Mouse (Mus musculus) forebrain, embryonic 14.5 days (tissue): ENCODE results near the gene Rap1b. TPM values are rescaled to one million over a fixed set of nuclear protein-coding genes. Genes with fewer than 3 reads are reported as not detected.

ENCODE experiments used
- ATAC-seq: fragments of 200-750 bp; cut with Nextera tagmentation; 2 replicates; pipeline ENCODE4 v1.8.0; 2017; ENCODE audit warnings: mild to moderate bottlenecking, moderate library complexity
- DNase-seq: peaks from one replicate; pipeline ENCODE4 v3.0.0-alpha.2; 2015; ENCODE audit warnings: low spot score
- H3K27ac ChIP-seq: fragments of 300-500 bp; sonication (generic); 2 replicates; pipeline ENCODE4 v1.5.1; 2014; ENCODE audit warnings: low read depth, mild to moderate bottlenecking, control low read depth, low read length, moderate library complexity
- H3K27me3 ChIP-seq: fragments of 300-500 bp; sonication (generic); replicated peaks from 2 replicates; pipeline ENCODE4 v1.6.1; 2014; ENCODE audit warnings: low read length, control low read depth, mixed read lengths; ENCODE audit not compliant: control insufficient read depth, insufficient read depth
- H3K36me3 ChIP-seq: fragments of 300-500 bp; sonication (generic); 2 replicates; pipeline ENCODE4 v1.6.1; 2014; ENCODE audit warnings: low read length, control low read depth; ENCODE audit not compliant: control insufficient read depth, insufficient read depth
- H3K4me1 ChIP-seq: fragments of 300-500 bp; sonication (generic); 2 replicates; pipeline ENCODE4 v1.6.1; 2014; ENCODE audit warnings: antibody characterized with exemption, low read length, control low read depth; ENCODE audit not compliant: control insufficient read depth, insufficient read depth
- H3K4me2 ChIP-seq: fragments of 300-500 bp; sonication (generic); 2 replicates; pipeline ENCODE4 v1.6.1; 2014; ENCODE audit warnings: mild to moderate bottlenecking, control low read depth, low read length
- H3K4me3 ChIP-seq: fragments of 300-500 bp; sonication (generic); 2 replicates; pipeline ENCODE4 v1.5.1; 2014; ENCODE audit warnings: low read depth, low read length, control low read depth
- H3K9ac ChIP-seq: fragments of 300-500 bp; sonication (generic); 2 replicates; pipeline ENCODE4 v1.6.1; 2014; ENCODE audit warnings: mild to moderate bottlenecking, low read length, control low read depth, moderate library complexity
- H3K9me3 ChIP-seq: fragments of 300-500 bp; sonication (generic); replicated peaks from 2 replicates; pipeline ENCODE4 v1.6.1; 2016; ENCODE audit warnings: low read length, control low read depth, mixed read lengths; ENCODE audit not compliant: control insufficient read depth
- WGBS: fragments of 180-500 bp; shearing (Covaris S2); extraction: QIAGEN DNeasy Blood & Tissue Kit; methylation state at CpG from one replicate; pipeline ENCODE4 v1.1.7; 2014; 5-methylcytosine and 5-hydroxymethylcytosine counted together
- polyA plus RNA-seq: library from polyadenylated mRNA; unstranded; fragments of >200 nt; fragmentation: Nextera tagmentation; extraction: Ambion mirVana; gene quantifications from 2 replicates; pipeline ENCODE4 v1.2.1, GENCODE M21; 2014

Gene Rap1b
- polyA plus RNA-seq, 1 experiment from 2014 or later, result 138 TPM

- Histone ChIP-seq H3K27me3 (no peaks in the 10 kb centered on the region), H3K27ac (no peak overlapping the region), H3K4me3 (no peak overlapping the region), H3K4me1 (no peaks in the 10 kb centered on the region), H3K36me3 (no peaks in the 10 kb centered on the region), H3K9ac (no peak overlapping the region), H3K4me2 (no peak overlapping the region), H3K9me3 (no peaks in the 10 kb centered on the region)
- ATAC-seq (no peak), DNase-seq (no peak)
- WGBS, result 91% methylated on average over 9 of the region's 9 CpGs
Measured at GRCm38 (mm10) chr10:117878628-117879027, 32.8 kb upstream of the Rap1b start.

GRCm38 (mm10) chr10:117876801-117877200, 31.0 kb upstream of the Rap1b start:
- H3K9me3 ChIP-seq, result no peaks in the 10 kb centered on the region
- ATAC-seq (no peak), DNase-seq (no peak)
- no peak overlapping the region for H3K4me3 ChIP-seq
- no peak overlapping the region for H3K27ac ChIP-seq
- no peaks in the 10 kb centered on the region for H3K27me3 ChIP-seq
- WGBS, result 79% methylated on average over 8 of the region's 8 CpGs
- H3K4me2 ChIP-seq, result no peak overlapping the region
- H3K9ac ChIP-seq, result no peak overlapping the region
- no peaks in the 10 kb centered on the region for H3K36me3 ChIP-seq
- no peaks in the 10 kb centered on the region for H3K4me1 ChIP-seq

- WGBS, result 93% methylated on average over 18 of the region's 18 CpGs
- H3K4me1 ChIP-seq, result no peaks in the 10 kb centered on the region
- H3K9me3 ChIP-seq, result no peaks in the 10 kb centered on the region
- H3K4me3 ChIP-seq, result no peak overlapping the region
- no peak for DNase-seq
- H3K27me3 ChIP-seq, result no peaks in the 10 kb centered on the region
- no peaks in the 10 kb centered on the region for H3K36me3 ChIP-seq
- no peak overlapping the region for H3K27ac ChIP-seq
- no peak for ATAC-seq
- no peak overlapping the region for H3K4me2 ChIP-seq
- no peak overlapping the region for H3K9ac ChIP-seq
Measured at GRCm38 (mm10) chr10:117876400-117876799, 30.6 kb upstream of the Rap1b start.

- H3K27ac ChIP-seq, result no peak overlapping the region
- H3K4me3 ChIP-seq, result no peak overlapping the region
- DNase-seq (no peak), ATAC-seq (no peak)
- 82% methylated on average over 10 of the region's 10 CpGs for WGBS
- H3K9me3 ChIP-seq, result no peaks in the 10 kb centered on the region
- H3K4me2 ChIP-seq, result no peak overlapping the region
- H3K36me3 ChIP-seq, result no peaks in the 10 kb centered on the region
- no peaks in the 10 kb centered on the region for H3K27me3 ChIP-seq
- H3K4me1 ChIP-seq, result no peaks in the 10 kb centered on the region
- H3K9ac ChIP-seq, result no peak overlapping the region
Measured at GRCm38 (mm10) chr10:117874936-117875335, 29.1 kb upstream of the Rap1b start.

- H3K4me2 ChIP-seq, result no peak overlapping the region
- ATAC-seq, result no peak
- H3K27me3 ChIP-seq, result no peaks in the 10 kb centered on the region
- H3K27ac ChIP-seq, result no peak overlapping the region
- H3K4me3 ChIP-seq, result no peak overlapping the region
- no peak overlapping the region for H3K9ac ChIP-seq
- 87% methylated on average over 4 of the region's 4 CpGs for WGBS
- no peaks in the 10 kb centered on the region for H3K36me3 ChIP-seq
- no peaks in the 10 kb centered on the region for H3K9me3 ChIP-seq
- H3K4me1 ChIP-seq, result no peaks in the 10 kb centered on the region
- no peak for DNase-seq
Measured at GRCm38 (mm10) chr10:117873952-117874351, 28.1 kb upstream of the Rap1b start.

GRCm38 (mm10) chr10:117872468-117872867, 26.6 kb upstream of the Rap1b start:
- Histone ChIP-seq H3K27ac (no peak overlapping the region), H3K4me1 (no peaks in the 10 kb centered on the region), H3K9me3 (no peaks in the 10 kb centered on the region), H3K4me2 (no peak overlapping the region), H3K4me3 (no peak overlapping the region), H3K9ac (no peak overlapping the region), H3K27me3 (no peaks in the 10 kb centered on the region), H3K36me3 (no peaks in the 10 kb centered on the region)
- ATAC-seq (no peak), DNase-seq (no peak)
- 84% methylated on average over 10 of the region's 10 CpGs for WGBS

GRCm38 (mm10) chr10:117867301-117867700, 21.5 kb upstream of the Rap1b start:
- WGBS, result 91% methylated on average over 3 of the region's 3 CpGs
- H3K4me2 ChIP-seq, result no peak overlapping the region

GRCm38 (mm10) chr10:117866641-117867040, 20.8 kb upstream of the Rap1b start:
- no peak for ATAC-seq
- Histone ChIP-seq H3K4me3 (no peak overlapping the region), H3K4me2 (no peak overlapping the region), H3K9ac (no peak overlapping the region), H3K27ac (no peak overlapping the region), H3K9me3 (no peaks in the 10 kb centered on the region), H3K27me3 (no peaks in the 10 kb centered on the region), H3K4me1 (no peaks in the 10 kb centered on the region), H3K36me3 (no peaks in the 10 kb centered on the region)
- DNase-seq, result no peak
- 77% methylated on average over 8 of the region's 8 CpGs for WGBS

More at GRCm38 (mm10) chr10:117867301-117867700, 21.5 kb upstream of the Rap1b start:
- no peaks in the 10 kb centered on the region for H3K36me3 ChIP-seq
- H3K9ac ChIP-seq, result no peak overlapping the region
- no peaks in the 10 kb centered on the region for H3K9me3 ChIP-seq
- no peaks in the 10 kb centered on the region for H3K4me1 ChIP-seq
- no peaks in the 10 kb centered on the region for H3K27me3 ChIP-seq
- no peak overlapping the region for H3K27ac ChIP-seq
- H3K4me3 ChIP-seq, result no peak overlapping the region
- DNase-seq (no peak), ATAC-seq (no peak)

- ATAC-seq (no peak), DNase-seq (no peak)
- WGBS, result 70% methylated on average over 6 of the region's 6 CpGs
- Histone ChIP-seq H3K36me3 (no peaks in the 10 kb centered on the region), H3K9ac (no peak overlapping the region), H3K9me3 (no peaks in the 10 kb centered on the region), H3K4me1 (no peaks in the 10 kb centered on the region), H3K27me3 (no peaks in the 10 kb centered on the region), H3K4me3 (no peak overlapping the region), H3K4me2 (no peak overlapping the region), H3K27ac (no peak overlapping the region)
Measured at GRCm38 (mm10) chr10:117864695-117865094, 18.9 kb upstream of the Rap1b start.
